Mouse (Mus musculus): ENCODE data around the gene Col18a1. TPM values are rescaled to one million over a fixed set of nuclear protein-coding genes. Genes with fewer than 3 reads are reported as not detected.

Gene Col18a1
- polyA plus RNA-seq, 1 experiment from 2014 or later, result 40.4 TPM

DNA sequence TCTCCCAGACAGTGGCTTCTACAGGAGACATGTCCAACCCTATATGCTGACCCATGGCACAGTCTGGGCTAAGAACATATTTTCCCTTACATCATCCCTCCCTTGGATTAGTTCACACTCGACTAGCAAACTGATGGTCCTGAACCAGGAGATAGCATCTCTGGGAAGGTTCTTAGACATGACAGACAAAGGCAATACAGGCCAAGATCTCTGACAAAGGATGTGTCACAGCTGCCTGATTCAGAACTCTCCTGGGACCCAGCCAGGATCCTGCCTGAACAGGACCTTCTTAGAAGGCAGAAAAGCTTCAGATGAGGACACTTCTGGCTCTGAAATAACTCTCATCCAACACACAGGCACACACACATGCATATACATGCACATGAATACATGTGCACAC lies 81.8 kb downstream of the Col18a1 start:
- Histone ChIP-seq H3K9me3 (ENCODE audit: control insufficient read depth, low read length) (no peaks in the 10 kb centered on the region), H3K27me3 (ENCODE audit: control insufficient read depth, insufficient read depth, low read length) (no peaks in the 10 kb centered on the region), H3K4me3 (ENCODE audit: low read depth, low read length) (no peak overlapping the region), H3K36me3 (ENCODE audit: control insufficient read depth, insufficient read depth, low read length) (no peaks in the 10 kb centered on the region), H3K4me1 (replicated peaks; ENCODE audit: control insufficient read depth, insufficient read depth, low read length) (peaks cover 3% of the 10 kb centered on the region; the same call in 1 of the 2 replicates), H3K4me2 (replicated peaks; ENCODE audit: low read depth, low read length) (no peak overlapping the region), H3K9ac (ENCODE audit: low read depth, low read length) (no peak overlapping the region), H3K27ac (ENCODE audit: low read depth, low read length) (no peak overlapping the region)
- 54% methylated on average over 1 of the region's 1 CpGs for WGBS
- ATAC-seq (ENCODE audit: low FRiP score) (no peak), DNase-seq (ENCODE audit: low spot score) (no peak)

GRCm38 (mm10) chr10:77082921-77083320 lies 83.4 kb downstream of the Col18a1 start:
- Histone ChIP-seq H3K4me3 (ENCODE audit: low read depth, low read length) (no peak overlapping the region), H3K27ac (ENCODE audit: low read depth, low read length) (no peak overlapping the region), H3K36me3 (ENCODE audit: control insufficient read depth, insufficient read depth, low read length) (no peaks in the 10 kb centered on the region), H3K9ac (ENCODE audit: low read depth, low read length) (no peak overlapping the region), H3K9me3 (ENCODE audit: control insufficient read depth, low read length) (no peaks in the 10 kb centered on the region), H3K4me1 (replicated peaks; ENCODE audit: control insufficient read depth, insufficient read depth, low read length) (peaks cover 2% of the 10 kb centered on the region; the same call in 1 of the 2 replicates), H3K27me3 (ENCODE audit: control insufficient read depth, insufficient read depth, low read length) (no peaks in the 10 kb centered on the region), H3K4me2 (replicated peaks; ENCODE audit: low read depth, low read length) (no peak overlapping the region)
- ATAC-seq (ENCODE audit: low FRiP score) (no peak), DNase-seq (ENCODE audit: low spot score) (no peak)
- WGBS, result 69% methylated on average over 5 of the region's 5 CpGs

DNA sequence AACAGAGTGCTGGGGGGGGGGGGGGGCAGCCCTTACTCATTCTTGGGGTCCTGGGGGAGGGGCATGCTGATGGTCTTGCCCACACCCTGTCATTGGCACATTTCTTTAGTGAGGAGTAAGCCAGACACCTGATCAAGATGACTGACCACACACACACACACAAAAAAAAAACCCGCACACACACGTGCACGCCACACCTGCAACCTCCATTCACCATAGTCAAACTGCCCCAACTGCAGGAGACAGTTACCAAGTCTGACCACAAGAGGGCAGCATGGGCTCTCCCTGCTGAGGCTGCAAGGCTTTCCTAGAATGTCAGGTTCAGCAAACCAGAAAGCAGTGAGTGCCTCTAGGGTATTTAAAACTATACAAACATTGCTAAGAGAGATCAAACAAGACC lies 83.9 kb downstream of the Col18a1 start:
- 45% methylated on average over 3 of the region's 3 CpGs for whole genome bisulfite sequencing
- H3K36me3 ChIP-seq (ENCODE audit: control insufficient read depth, insufficient read depth, low read length), result no peaks in the 10 kb centered on the region
- no peaks in the 10 kb centered on the region for H3K9me3 ChIP-seq (ENCODE audit: control insufficient read depth, low read length)
- H3K4me1 ChIP-seq (replicated peaks; ENCODE audit: control insufficient read depth, insufficient read depth, low read length), result peaks cover 2% of the 10 kb centered on the region; the same call in 1 of the 2 replicates
- ATAC-seq (ENCODE audit: low FRiP score) (no peak), DNase-seq (ENCODE audit: low spot score) (peak; percentile 85)
- no peak overlapping the region for H3K27ac ChIP-seq (ENCODE audit: low read depth, low read length)
- no peaks in the 10 kb centered on the region for H3K27me3 ChIP-seq (ENCODE audit: control insufficient read depth, insufficient read depth, low read length)
- no peak overlapping the region for H3K9ac ChIP-seq (ENCODE audit: low read depth, low read length)
- H3K4me3 ChIP-seq (ENCODE audit: low read depth, low read length), result no peak overlapping the region
- H3K4me2 ChIP-seq (replicated peaks; ENCODE audit: low read depth, low read length), result no peak overlapping the region

- no peaks in the 10 kb centered on the region for H3K27me3 ChIP-seq (ENCODE audit: control insufficient read depth, insufficient read depth, low read length)
- H3K4me3 ChIP-seq (ENCODE audit: low read depth, low read length), result no peak overlapping the region
- H3K27ac ChIP-seq (ENCODE audit: low read depth, low read length), result no peak overlapping the region
- WGBS, result 89% methylated on average over 8 of the region's 8 CpGs
- no peak overlapping the region for H3K4me2 ChIP-seq (replicated peaks; ENCODE audit: low read depth, low read length)
- ATAC-seq (ENCODE audit: low FRiP score), result no peak
- no peaks in the 10 kb centered on the region for H3K9me3 ChIP-seq (ENCODE audit: control insufficient read depth, low read length)
- peaks cover under 1% of the 10 kb centered on the region; the same call in 1 of the 2 replicates for H3K4me1 ChIP-seq (replicated peaks; ENCODE audit: control insufficient read depth, insufficient read depth, low read length)
- no peaks in the 10 kb centered on the region for H3K36me3 ChIP-seq (ENCODE audit: control insufficient read depth, insufficient read depth, low read length)
- no peak for DNase-seq (ENCODE audit: low spot score)
- no peak overlapping the region for H3K9ac ChIP-seq (ENCODE audit: low read depth, low read length)
These were observed 87.4 kb downstream of the Col18a1 start for GRCm38 (mm10) chr10:77078961-77079360.

- no peak for ATAC-seq (ENCODE audit: low FRiP score)
- Histone ChIP-seq H3K4me1 (replicated peaks; ENCODE audit: control insufficient read depth, insufficient read depth, low read length) (no peaks in the 10 kb centered on the region), H3K4me2 (replicated peaks; ENCODE audit: low read depth, low read length) (no peak overlapping the region), H3K4me3 (ENCODE audit: low read depth, low read length) (no peak overlapping the region), H3K27ac (ENCODE audit: low read depth, low read length) (no peak overlapping the region), H3K27me3 (ENCODE audit: control insufficient read depth, insufficient read depth, low read length) (no peaks in the 10 kb centered on the region), H3K36me3 (ENCODE audit: control insufficient read depth, insufficient read depth, low read length) (0 out of 2 replicates have a peak, but pooled peaks cover 2% of the 10 kb centered on the region), H3K9ac (ENCODE audit: low read depth, low read length) (no peak overlapping the region), H3K9me3 (ENCODE audit: control insufficient read depth, low read length) (no peaks in the 10 kb centered on the region)
- DNase-seq (ENCODE audit: low spot score), result no peak
- 97% methylated on average over 4 of the region's 4 CpGs for WGBS
These were observed 87.9 kb downstream of the Col18a1 start for GRCm38 (mm10) chr10:77078456-77078855.

DNA sequence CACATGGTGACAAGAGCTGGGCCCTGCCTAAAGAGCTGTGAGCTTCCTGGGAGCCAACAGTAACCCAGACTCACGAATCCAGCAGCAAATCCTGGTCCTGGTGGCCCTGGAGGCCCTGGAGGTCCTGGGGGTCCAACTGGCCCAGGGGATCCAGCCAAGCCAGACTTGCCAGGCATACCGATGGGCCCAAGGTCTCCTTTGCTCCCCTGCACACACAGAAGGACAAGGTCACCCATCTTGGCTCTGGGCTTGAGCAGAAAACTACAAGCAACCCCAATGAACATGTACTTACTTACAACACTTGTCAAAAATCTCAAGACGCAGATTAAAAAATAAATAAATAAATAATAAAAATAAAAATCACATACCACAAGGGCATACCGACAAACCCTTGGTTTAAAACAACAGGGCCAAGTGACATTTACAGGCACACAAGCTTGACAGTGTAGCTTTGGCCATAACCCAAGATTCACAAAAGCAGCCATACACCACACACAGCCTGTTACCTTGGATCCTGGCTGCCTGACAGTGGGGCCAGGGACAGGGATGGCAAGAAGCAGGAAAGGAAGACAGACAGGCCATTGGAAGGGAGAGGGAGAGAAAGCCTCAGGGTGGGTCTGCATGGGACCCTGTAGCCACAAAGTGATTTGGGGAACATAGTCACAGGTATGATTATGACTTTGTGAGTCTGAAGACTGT lies 91.9 kb downstream of the Col18a1 start:
- H3K4me1 ChIP-seq (replicated peaks; ENCODE audit: control insufficient read depth, insufficient read depth, low read length), result no peaks in the 10 kb centered on the region
- no peak for DNase-seq (ENCODE audit: low spot score)
- H3K36me3 ChIP-seq (ENCODE audit: control insufficient read depth, insufficient read depth, low read length), result 0 out of 2 replicates have a peak, but pooled peaks cover 2% of the 10 kb centered on the region
- H3K9me3 ChIP-seq (ENCODE audit: control insufficient read depth, low read length), result no peaks in the 10 kb centered on the region
- ATAC-seq (ENCODE audit: low FRiP score), result no peak
- no peak overlapping the region for H3K4me2 ChIP-seq (replicated peaks; ENCODE audit: low read depth, low read length)
- H3K27me3 ChIP-seq (ENCODE audit: control insufficient read depth, insufficient read depth, low read length), result no peaks in the 10 kb centered on the region
- WGBS, result 82% methylated on average over 4 of the region's 4 CpGs
- H3K9ac ChIP-seq (ENCODE audit: low read depth, low read length), result no peak overlapping the region
- no peak overlapping the region for H3K4me3 ChIP-seq (ENCODE audit: low read depth, low read length)
- H3K27ac ChIP-seq (ENCODE audit: low read depth, low read length), result no peak overlapping the region

DNA sequence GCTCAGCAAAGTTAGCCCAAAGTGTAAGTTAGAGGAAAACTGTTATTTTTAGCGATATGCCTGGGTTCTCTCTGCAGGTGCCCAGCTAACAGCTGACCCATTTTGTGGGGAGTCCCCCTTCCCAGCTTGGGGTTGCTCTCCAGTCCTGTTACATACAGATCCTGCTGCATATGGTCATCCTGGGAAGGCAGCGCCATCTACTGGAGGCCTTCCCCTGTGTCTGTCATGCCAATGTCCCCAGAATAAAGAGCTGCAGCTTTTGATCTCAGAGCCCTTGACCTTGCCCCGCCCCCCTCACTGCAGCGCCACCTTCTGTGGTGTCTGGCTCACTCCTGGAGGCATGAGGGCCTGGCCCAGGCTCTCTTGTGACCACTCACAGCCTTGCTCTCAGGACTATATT lies 96.3 kb downstream of the Col18a1 start:
- Histone ChIP-seq H3K27ac (ENCODE audit: low read depth, low read length) (no peak overlapping the region), H3K4me3 (ENCODE audit: low read depth, low read length) (no peak overlapping the region), H3K36me3 (ENCODE audit: control insufficient read depth, insufficient read depth, low read length) (0 out of 2 replicates have a peak, but pooled peaks cover 2% of the 10 kb centered on the region), H3K4me1 (replicated peaks; ENCODE audit: control insufficient read depth, insufficient read depth, low read length) (no peaks in the 10 kb centered on the region), H3K9me3 (ENCODE audit: control insufficient read depth, low read length) (no peaks in the 10 kb centered on the region), H3K9ac (ENCODE audit: low read depth, low read length) (no peak overlapping the region), H3K27me3 (ENCODE audit: control insufficient read depth, insufficient read depth, low read length) (no peaks in the 10 kb centered on the region), H3K4me2 (replicated peaks; ENCODE audit: low read depth, low read length) (no peak overlapping the region)
- DNase-seq (ENCODE audit: low spot score) (peak; percentile 76), ATAC-seq (ENCODE audit: low FRiP score) (no peak)
- 59% methylated on average over 4 of the region's 4 CpGs for WGBS

- 92% methylated on average over 7 of the region's 7 CpGs for WGBS
- H3K36me3 ChIP-seq (ENCODE audit: control insufficient read depth, insufficient read depth, low read length), result no peaks in the 10 kb centered on the region
- H3K9me3 ChIP-seq (ENCODE audit: control insufficient read depth, low read length), result no peaks in the 10 kb centered on the region
- no peak overlapping the region for H3K27ac ChIP-seq (ENCODE audit: low read depth, low read length)
- H3K4me3 ChIP-seq (ENCODE audit: low read depth, low read length), result no peak overlapping the region
- H3K27me3 ChIP-seq (ENCODE audit: control insufficient read depth, insufficient read depth, low read length), result no peaks in the 10 kb centered on the region
- H3K4me1 ChIP-seq (replicated peaks; ENCODE audit: control insufficient read depth, insufficient read depth, low read length), result no peaks in the 10 kb centered on the region
- DNase-seq (ENCODE audit: low spot score) (no peak), ATAC-seq (ENCODE audit: low FRiP score) (no peak)
- H3K4me2 ChIP-seq (replicated peaks; ENCODE audit: low read depth, low read length), result no peak overlapping the region
- no peak overlapping the region for H3K9ac ChIP-seq (ENCODE audit: low read depth, low read length)
These were observed 97.9 kb downstream of the Col18a1 start for GRCm38 (mm10) chr10:77068469-77068868.

GRCm38 (mm10) chr10:77064659-77065058 lies 101.7 kb downstream of the Col18a1 start:
- Histone ChIP-seq H3K4me3 (ENCODE audit: low read depth, low read length) (no peak overlapping the region), H3K27ac (ENCODE audit: low read depth, low read length) (no peak overlapping the region), H3K4me2 (replicated peaks; ENCODE audit: low read depth, low read length) (no peak overlapping the region), H3K4me1 (replicated peaks; ENCODE audit: control insufficient read depth, insufficient read depth, low read length) (no peaks in the 10 kb centered on the region), H3K36me3 (ENCODE audit: control insufficient read depth, insufficient read depth, low read length) (no peaks in the 10 kb centered on the region), H3K9ac (ENCODE audit: low read depth, low read length) (no peak overlapping the region), H3K9me3 (ENCODE audit: control insufficient read depth, low read length) (no peaks in the 10 kb centered on the region), H3K27me3 (ENCODE audit: control insufficient read depth, insufficient read depth, low read length) (no peaks in the 10 kb centered on the region)
- ATAC-seq (ENCODE audit: low FRiP score) (no peak), DNase-seq (ENCODE audit: low spot score) (no peak)

All from hindbrain, embryonic 11.5 days (tissue).